Mouse (Mus musculus): ENCODE data around the gene Gclm.

The Gclm gene

GRCm38 (mm10) chr3:122292300-122293222, 47.2 kb downstream of the Gclm start:
- peak; percentile 91 for DNase-seq (ENCODE audit: low read depth, low spot score)

DNA sequence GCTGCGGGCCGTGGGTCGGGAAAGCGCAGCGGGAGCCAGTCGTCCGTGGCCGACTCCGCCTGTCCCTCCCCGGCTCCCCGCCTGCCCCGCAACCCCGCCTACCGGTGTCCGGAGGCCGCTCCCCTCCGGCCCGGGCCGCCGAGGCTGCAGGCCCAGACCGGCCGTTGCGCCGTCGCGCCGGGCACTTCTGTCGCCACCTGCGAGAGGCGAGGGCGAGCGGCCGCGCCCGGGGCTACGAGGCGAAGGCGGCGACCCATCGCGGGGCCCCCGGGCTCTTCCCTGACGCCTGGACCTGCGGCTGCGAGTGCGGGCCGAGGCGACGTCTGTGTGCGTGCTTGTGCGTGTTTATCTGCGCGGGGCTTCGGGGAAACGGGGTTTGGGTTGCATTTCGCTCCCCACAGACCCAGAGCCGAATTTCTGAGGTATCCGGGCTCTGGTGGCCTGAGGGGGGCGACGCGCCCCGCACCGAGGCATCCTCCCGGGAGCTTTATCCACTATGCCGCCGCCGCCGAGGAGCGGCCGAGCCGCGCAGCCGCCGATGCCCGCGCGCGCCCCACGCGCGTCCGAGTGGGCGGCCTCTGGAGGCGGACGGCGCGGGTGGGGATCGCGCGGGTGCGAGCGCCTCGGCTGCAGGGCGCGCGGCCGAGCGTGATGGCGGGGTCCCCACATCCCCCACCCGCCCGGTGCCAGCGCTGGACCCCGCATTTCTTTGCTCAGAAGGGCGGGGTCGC, 48.0 kb downstream of the Gclm start:
- peak; percentile 65 for DNase-seq (ENCODE audit: low read depth, low spot score)

- DNase-seq (ENCODE audit: low read depth, low spot score): peak; percentile 98
Measured at GRCm38 (mm10) chr3:122293954-122294850, 48.8 kb downstream of the Gclm start, which contains the start of gene Bcar3. Bcar3 (plus strand) TSS chr3:122294136.

DNA sequence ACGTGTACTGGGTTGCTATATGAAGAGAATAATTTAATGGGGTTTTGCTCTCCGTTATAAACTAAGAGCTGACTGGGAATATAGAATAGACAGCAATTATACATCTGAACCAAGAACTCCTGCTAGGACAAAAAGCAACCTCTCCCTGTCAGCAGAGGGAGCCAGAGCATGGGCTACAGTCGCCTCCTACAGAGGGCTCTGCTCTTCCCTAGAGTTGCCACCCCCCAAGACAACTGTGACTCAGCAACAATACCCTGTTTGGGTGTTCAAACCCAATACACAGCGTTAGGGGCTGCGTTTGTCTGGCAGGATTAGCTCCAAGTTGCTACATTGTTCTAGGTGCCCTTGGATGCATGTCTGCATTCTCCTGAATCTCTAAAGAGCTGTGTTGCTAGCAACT, 50.2 kb downstream of the Gclm start:
- DNase-seq (ENCODE audit: low read depth, low spot score): peak; percentile 89

DNA sequence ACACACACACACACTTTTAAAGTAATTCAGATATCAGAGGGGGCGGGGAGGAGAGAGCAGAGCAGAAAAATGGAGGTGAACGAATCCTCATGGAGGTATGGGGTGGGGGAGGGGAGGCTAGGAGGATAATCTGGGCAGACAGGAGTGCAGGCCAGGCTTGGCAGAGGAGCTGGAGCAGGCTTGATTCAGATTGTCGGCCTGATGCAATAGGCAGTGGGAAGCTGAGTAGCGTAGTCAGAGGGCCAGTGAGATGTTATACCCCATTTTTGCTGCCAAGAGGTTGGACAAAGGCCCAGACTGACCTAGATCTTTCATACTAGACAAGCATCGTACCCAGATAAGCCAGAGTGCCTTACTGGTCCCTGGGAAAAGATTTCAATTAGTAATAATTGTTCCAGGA, 51.6 kb downstream of the Gclm start:
- DNase-seq (ENCODE audit: low read depth, low spot score): peak; percentile 47

- DNase-seq (ENCODE audit: low read depth, low spot score): no peak
Measured at GRCm38 (mm10) chr3:122300983-122301919, 55.9 kb downstream of the Gclm start.

DNA sequence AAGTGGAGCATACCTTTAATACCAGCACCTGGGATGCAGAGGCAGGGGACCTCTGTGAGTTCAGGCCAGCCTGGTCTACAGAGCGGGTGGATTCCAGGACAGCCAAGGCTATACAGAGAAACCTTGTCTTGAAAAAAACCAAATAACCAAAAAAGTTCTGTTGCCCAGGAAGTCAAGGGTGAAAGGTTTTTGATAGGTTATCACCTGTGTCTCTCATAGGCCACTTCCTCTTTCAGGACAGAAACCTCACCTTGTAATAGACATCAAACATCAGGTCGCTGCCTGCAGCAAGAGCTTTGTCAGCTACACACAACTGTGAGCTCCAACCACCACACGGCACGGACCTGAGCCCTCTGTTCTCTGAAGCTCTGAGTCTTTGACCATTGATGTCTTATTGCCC, 59.2 kb downstream of the Gclm start:
- DNase-seq (ENCODE audit: low read depth, low spot score): no peak

GRCm38 (mm10) chr3:122307894-122308671, 62.7 kb downstream of the Gclm start:
- DNase-seq (ENCODE audit: low read depth, low spot score): peak; percentile 86

DNA sequence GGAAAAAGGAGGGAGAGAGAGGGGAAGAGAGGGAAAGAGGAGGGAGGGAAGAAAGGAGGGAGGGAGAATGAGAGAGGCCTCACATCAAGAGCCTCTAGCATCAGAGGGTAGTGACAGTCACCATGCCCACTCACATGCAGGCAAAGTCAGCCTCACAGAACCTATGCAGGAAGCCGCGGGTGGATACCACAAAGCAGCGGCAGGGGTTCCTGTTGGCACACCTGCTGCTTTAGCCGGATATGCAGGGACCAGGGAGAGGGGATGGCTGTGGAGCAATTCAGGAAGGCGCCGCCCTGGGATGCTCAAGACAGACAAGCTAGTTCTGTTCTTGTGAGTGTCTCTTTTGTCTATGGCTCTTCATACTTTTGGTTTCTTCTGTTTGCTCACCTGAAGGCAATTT, 63.6 kb downstream of the Gclm start:
- peak; percentile 77 for DNase-seq (ENCODE audit: low read depth, low spot score)

DNA sequence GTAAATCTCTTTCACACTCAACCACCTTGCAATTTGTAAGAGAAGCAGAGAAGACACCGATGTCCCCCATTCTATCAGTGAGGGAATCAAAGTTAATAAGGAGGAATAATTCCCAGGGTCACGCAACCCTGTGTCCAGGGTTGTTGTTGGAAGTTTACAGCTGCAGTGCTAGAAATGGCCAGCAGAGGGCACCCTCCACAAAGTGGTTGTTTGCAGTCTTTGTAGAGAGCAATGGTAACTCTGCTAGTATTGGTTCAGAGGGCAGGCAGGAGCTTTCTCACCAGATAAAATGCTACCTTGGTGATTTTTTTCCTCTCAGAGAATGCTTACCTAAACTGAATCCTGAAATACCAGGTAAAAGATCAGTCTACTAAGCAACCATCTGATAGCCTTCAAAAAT, 66.7 kb downstream of the Gclm start:
- DNase-seq (ENCODE audit: low read depth, low spot score): peak; percentile 81

DNA sequence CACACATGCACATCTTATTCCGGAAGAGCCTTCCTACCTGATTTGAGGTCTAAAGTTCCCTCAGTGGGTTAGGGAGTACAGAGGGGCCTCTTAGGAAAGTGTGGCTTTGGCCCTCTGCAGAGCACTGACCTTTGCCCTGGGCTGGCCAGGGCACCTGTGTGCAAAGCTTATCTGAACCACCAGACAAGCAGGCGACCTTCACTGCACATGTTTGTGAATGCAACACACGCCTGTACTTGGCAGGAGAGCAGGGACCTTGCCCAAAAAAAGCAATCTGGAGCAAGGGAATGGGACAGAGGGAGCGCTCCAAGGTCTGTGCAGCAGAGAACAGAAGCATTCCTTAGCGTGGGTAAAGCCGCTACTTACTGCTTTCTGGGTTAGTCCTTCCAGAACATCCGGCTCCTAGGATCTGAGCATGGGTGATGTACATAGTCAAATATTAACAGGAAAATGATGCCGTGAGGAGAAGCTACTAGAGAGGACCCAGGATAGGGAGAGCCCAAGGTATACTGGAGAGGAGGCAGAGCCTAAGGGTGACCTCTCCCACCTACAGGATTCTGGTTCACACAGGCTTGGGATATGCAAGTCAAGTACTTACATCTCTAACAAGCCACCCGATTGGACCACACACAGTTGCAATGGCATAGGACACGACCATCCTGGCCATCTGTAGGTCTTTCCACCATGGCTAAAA, 67.7 kb downstream of the Gclm start:
- DNase-seq (ENCODE audit: low read depth, low spot score): peak; percentile 23

GRCm38 (mm10) chr3:122313936-122314335, 68.6 kb downstream of the Gclm start:
- no peak for DNase-seq (ENCODE audit: low read depth, low spot score)

GRCm38 (mm10) chr3:122316621-122317020, 71.3 kb downstream of the Gclm start:
- peak; percentile 43 for DNase-seq (ENCODE audit: low read depth, low spot score)

DNA sequence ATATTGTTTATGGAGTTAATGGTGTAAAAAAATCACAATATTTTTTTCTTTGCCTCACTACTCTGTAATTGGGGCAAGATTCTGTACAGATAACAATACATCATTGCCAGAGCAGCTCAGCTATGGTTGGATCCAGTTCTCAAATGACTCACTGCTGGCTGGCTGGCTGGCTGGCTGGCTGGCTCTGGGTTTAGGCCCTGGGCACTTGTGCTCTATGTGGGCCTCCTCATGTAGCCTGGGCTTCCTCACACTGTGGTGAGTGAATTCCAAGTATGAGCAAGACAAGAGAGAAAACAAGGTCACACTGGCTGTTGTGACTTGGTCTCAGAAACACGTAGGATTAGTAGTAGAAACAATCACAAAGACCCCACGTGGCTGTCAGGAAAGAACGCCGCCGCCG, 72.0 kb downstream of the Gclm start:
- no peak for DNase-seq (ENCODE audit: low read depth, low spot score)

Data from ZHBTc4 (cell line).